Mouse (Mus musculus): ENCODE data around the gene Dnase1l3. TPM values are rescaled to one million over a fixed set of nuclear protein-coding genes. Genes with fewer than 3 reads are reported as not detected.

Gene Dnase1l3
- polyA plus RNA-seq, 1 experiment from 2014 or later = 0.18 TPM

- Histone ChIP-seq H3K9ac (ENCODE audit: low read length) (peak overlapping the region; percentile 59), H3K4me1 (replicated peaks; ENCODE audit: control insufficient read depth, insufficient read depth, low read length) (peaks cover 9% of the 10 kb centered on the region; the same call in 1 of the 2 replicates), H3K27ac (ENCODE audit: low read length) (no peak overlapping the region), H3K9me3 (ENCODE audit: control insufficient read depth, low read length) (no peaks in the 10 kb centered on the region), H3K4me2 (ENCODE audit: low read depth, low read length) (peak overlapping the region; percentile 75), H3K36me3 (ENCODE audit: control insufficient read depth, insufficient read depth, low read length) (no peaks in the 10 kb centered on the region), H3K4me3 (ENCODE audit: low read length) (peak overlapping the region; percentile 61), H3K27me3 (ENCODE audit: control insufficient read depth, insufficient read depth, low read depth, low read length) (peaks cover 37% of the 10 kb centered on the region)
- 34% methylated on average over 18 of the region's 18 CpGs for WGBS
- ATAC-seq (ENCODE audit: low read depth) = no peak
Observed at GRCm38 (mm10) chr14:8003727-8004670, 9.6 kb upstream of the Dnase1l3 start.

- Histone ChIP-seq H3K4me2 (ENCODE audit: low read depth, low read length) (peak overlapping the region; percentile 75), H3K9ac (ENCODE audit: low read length) (peak overlapping the region; percentile 59), H3K4me1 (replicated peaks; ENCODE audit: control insufficient read depth, insufficient read depth, low read length) (peaks cover 9% of the 10 kb centered on the region; the same call in 1 of the 2 replicates), H3K36me3 (ENCODE audit: control insufficient read depth, insufficient read depth, low read length) (no peaks in the 10 kb centered on the region), H3K9me3 (ENCODE audit: control insufficient read depth, low read length) (no peaks in the 10 kb centered on the region), H3K27ac (ENCODE audit: low read length) (no peak overlapping the region), H3K27me3 (ENCODE audit: control insufficient read depth, insufficient read depth, low read depth, low read length) (peaks cover 37% of the 10 kb centered on the region), H3K4me3 (ENCODE audit: low read length) (peak overlapping the region; percentile 61)
- 1% methylated on average over 23 of the region's 23 CpGs for WGBS
- ATAC-seq (ENCODE audit: low read depth) = 0 out of 2 replicates have a peak, but pooled peaks have one; percentile 30
Observed at GRCm38 (mm10) chr14:8003093-8003670, 8.8 kb upstream of the Dnase1l3 start.

GRCm38 (mm10) chr14:8002432-8003092 lies 8.2 kb upstream of the Dnase1l3 start, which contains the start of gene Abhd6:
Gene Abhd6 (plus strand): TSS chr14:8002902.
- H3K4me2 ChIP-seq (ENCODE audit: low read depth, low read length) = peak within 1 kb of the TSS; percentile 75
- H3K27me3 ChIP-seq (ENCODE audit: control insufficient read depth, insufficient read depth, low read depth, low read length) = peaks cover 37% of the 10 kb centered on the region
- H3K4me3 ChIP-seq (ENCODE audit: low read length) = peak within 1 kb of the TSS; percentile 61
- H3K27ac ChIP-seq (ENCODE audit: low read length) = no peak within 1 kb of the TSS
- peak; percentile 81 for ATAC-seq (ENCODE audit: low read depth)
- no peaks in the 10 kb centered on the region for H3K36me3 ChIP-seq (ENCODE audit: control insufficient read depth, insufficient read depth, low read length)
- H3K4me1 ChIP-seq (replicated peaks; ENCODE audit: control insufficient read depth, insufficient read depth, low read length) = peaks cover 9% of the 10 kb centered on the region; the same call in 1 of the 2 replicates
- 3% methylated on average over 38 of the region's 38 CpGs for WGBS
- no peaks in the 10 kb centered on the region for H3K9me3 ChIP-seq (ENCODE audit: control insufficient read depth, low read length)
- peak within 1 kb of the TSS; percentile 59 for H3K9ac ChIP-seq (ENCODE audit: low read length)

GRCm38 (mm10) chr14:8000831-8001685 lies 6.7 kb upstream of the Dnase1l3 start:
- Histone ChIP-seq H3K9me3 (ENCODE audit: control insufficient read depth, low read length) (no peaks in the 10 kb centered on the region), H3K27me3 (ENCODE audit: control insufficient read depth, insufficient read depth, low read depth, low read length) (peaks cover 37% of the 10 kb centered on the region), H3K9ac (ENCODE audit: low read length) (no peak overlapping the region), H3K36me3 (ENCODE audit: control insufficient read depth, insufficient read depth, low read length) (no peaks in the 10 kb centered on the region), H3K4me3 (ENCODE audit: low read length) (no peak overlapping the region), H3K4me2 (ENCODE audit: low read depth, low read length) (no peak overlapping the region), H3K27ac (ENCODE audit: low read length) (no peak overlapping the region), H3K4me1 (replicated peaks; ENCODE audit: control insufficient read depth, insufficient read depth, low read length) (peaks cover 11% of the 10 kb centered on the region; the same call in 1 of the 2 replicates)
- WGBS = 16% methylated on average over 17 of the region's 17 CpGs
- no peak for ATAC-seq (ENCODE audit: low read depth)

GRCm38 (mm10) chr14:8000247-8000646 lies 5.9 kb upstream of the Dnase1l3 start:
- Histone ChIP-seq H3K9ac (ENCODE audit: low read length) (no peak overlapping the region), H3K36me3 (ENCODE audit: control insufficient read depth, insufficient read depth, low read length) (no peaks in the 10 kb centered on the region), H3K27ac (ENCODE audit: low read length) (no peak overlapping the region), H3K9me3 (ENCODE audit: control insufficient read depth, low read length) (no peaks in the 10 kb centered on the region), H3K4me3 (ENCODE audit: low read length) (no peak overlapping the region), H3K4me1 (replicated peaks; ENCODE audit: control insufficient read depth, insufficient read depth, low read length) (peaks cover 11% of the 10 kb centered on the region; the same call in 1 of the 2 replicates), H3K4me2 (ENCODE audit: low read depth, low read length) (no peak overlapping the region), H3K27me3 (ENCODE audit: control insufficient read depth, insufficient read depth, low read depth, low read length) (peaks cover 37% of the 10 kb centered on the region)
- 78% methylated on average over 5 of the region's 5 CpGs for WGBS
- no peak for ATAC-seq (ENCODE audit: low read depth)

- H3K27ac ChIP-seq (ENCODE audit: low read length) = no peak overlapping the region
- H3K4me3 ChIP-seq (ENCODE audit: low read length) = no peak overlapping the region
- peaks cover 37% of the 10 kb centered on the region for H3K27me3 ChIP-seq (ENCODE audit: control insufficient read depth, insufficient read depth, low read depth, low read length)
- H3K4me1 ChIP-seq (replicated peaks; ENCODE audit: control insufficient read depth, insufficient read depth, low read length) = peaks cover 11% of the 10 kb centered on the region; the same call in 1 of the 2 replicates
- H3K9me3 ChIP-seq (ENCODE audit: control insufficient read depth, low read length) = no peaks in the 10 kb centered on the region
- no peak for ATAC-seq (ENCODE audit: low read depth)
- 61% methylated on average over 5 of the region's 5 CpGs for WGBS
- H3K9ac ChIP-seq (ENCODE audit: low read length) = no peak overlapping the region
- no peaks in the 10 kb centered on the region for H3K36me3 ChIP-seq (ENCODE audit: control insufficient read depth, insufficient read depth, low read length)
- no peak overlapping the region for H3K4me2 ChIP-seq (ENCODE audit: low read depth, low read length)
Observed at GRCm38 (mm10) chr14:7999435-7999834, 5.1 kb upstream of the Dnase1l3 start.

- 68% methylated on average over 3 of the region's 3 CpGs for WGBS
- Histone ChIP-seq H3K9me3 (ENCODE audit: control insufficient read depth, low read length) (no peaks in the 10 kb centered on the region), H3K27me3 (ENCODE audit: control insufficient read depth, insufficient read depth, low read depth, low read length) (peaks cover 33% of the 10 kb centered on the region), H3K4me2 (ENCODE audit: low read depth, low read length) (no peak overlapping the region), H3K9ac (ENCODE audit: low read length) (no peak overlapping the region), H3K4me1 (replicated peaks; ENCODE audit: control insufficient read depth, insufficient read depth, low read length) (peaks cover 11% of the 10 kb centered on the region; the same call in 1 of the 2 replicates), H3K27ac (ENCODE audit: low read length) (no peak overlapping the region), H3K36me3 (ENCODE audit: control insufficient read depth, insufficient read depth, low read length) (no peaks in the 10 kb centered on the region), H3K4me3 (ENCODE audit: low read length) (no peak overlapping the region)
- no peak for ATAC-seq (ENCODE audit: low read depth)
Observed at GRCm38 (mm10) chr14:7999030-7999429, 4.7 kb upstream of the Dnase1l3 start.

GRCm38 (mm10) chr14:7997255-7997696 lies 2.9 kb upstream of the Dnase1l3 start:
- Histone ChIP-seq H3K9ac (ENCODE audit: low read length) (0 out of 2 replicates have a peak overlapping the region, but pooled peaks have one; percentile 32), H3K27me3 (ENCODE audit: control insufficient read depth, insufficient read depth, low read depth, low read length) (peaks cover 24% of the 10 kb centered on the region), H3K4me3 (ENCODE audit: low read length) (no peak overlapping the region), H3K4me1 (replicated peaks; ENCODE audit: control insufficient read depth, insufficient read depth, low read length) (peaks cover 4% of the 10 kb centered on the region; the same call in 1 of the 2 replicates), H3K27ac (ENCODE audit: low read length) (no peak overlapping the region), H3K4me2 (ENCODE audit: low read depth, low read length) (peak overlapping the region; percentile 42), H3K36me3 (ENCODE audit: control insufficient read depth, insufficient read depth, low read length) (no peaks in the 10 kb centered on the region), H3K9me3 (ENCODE audit: control insufficient read depth, low read length) (no peaks in the 10 kb centered on the region)
- peak; percentile 57; the same call in 1 of the 2 replicates for ATAC-seq (ENCODE audit: low read depth)
- WGBS = 3% methylated on average over 15 of the region's 15 CpGs

Measured in lung, embryonic 16.5 days (tissue).